Mouse (Mus musculus): ENCODE data around the gene Ccdc6. TPM values are rescaled to one million over a fixed set of nuclear protein-coding genes. Genes with fewer than 3 reads are reported as not detected.

The Ccdc6 gene
- polyA plus RNA-seq, 1 experiment from 2014 or later: 5.8 TPM

- no peaks in the 10 kb centered on the region for H3K36me3 ChIP-seq (ENCODE audit: control insufficient read depth, insufficient read depth)
- no peak overlapping the region for H3K9ac ChIP-seq (ENCODE audit: low read depth, low read length)
- no peak for ATAC-seq (ENCODE audit: low read depth)
- H3K27me3 ChIP-seq (ENCODE audit: control insufficient read depth, insufficient read depth, low read depth, low read length): no peaks in the 10 kb centered on the region
- H3K27ac ChIP-seq (ENCODE audit: low read length): no peak overlapping the region
- WGBS (ENCODE audit: insufficient replicate concordance): 52% methylated on average over 8 of the region's 8 CpGs
- no peaks in the 10 kb centered on the region for H3K9me3 ChIP-seq (replicated peaks; ENCODE audit: control insufficient read depth, low read length)
- no peaks in the 10 kb centered on the region for H3K4me1 ChIP-seq (ENCODE audit: control insufficient read depth, low read depth, low read length)
- no peak overlapping the region for H3K4me2 ChIP-seq (ENCODE audit: low read depth, low read length)
- H3K4me3 ChIP-seq (ENCODE audit: low read depth, low read length): no peak overlapping the region
Measured at GRCm38 (mm10) chr10:70066497-70067168, 30.3 kb upstream of the Ccdc6 start.

DNA sequence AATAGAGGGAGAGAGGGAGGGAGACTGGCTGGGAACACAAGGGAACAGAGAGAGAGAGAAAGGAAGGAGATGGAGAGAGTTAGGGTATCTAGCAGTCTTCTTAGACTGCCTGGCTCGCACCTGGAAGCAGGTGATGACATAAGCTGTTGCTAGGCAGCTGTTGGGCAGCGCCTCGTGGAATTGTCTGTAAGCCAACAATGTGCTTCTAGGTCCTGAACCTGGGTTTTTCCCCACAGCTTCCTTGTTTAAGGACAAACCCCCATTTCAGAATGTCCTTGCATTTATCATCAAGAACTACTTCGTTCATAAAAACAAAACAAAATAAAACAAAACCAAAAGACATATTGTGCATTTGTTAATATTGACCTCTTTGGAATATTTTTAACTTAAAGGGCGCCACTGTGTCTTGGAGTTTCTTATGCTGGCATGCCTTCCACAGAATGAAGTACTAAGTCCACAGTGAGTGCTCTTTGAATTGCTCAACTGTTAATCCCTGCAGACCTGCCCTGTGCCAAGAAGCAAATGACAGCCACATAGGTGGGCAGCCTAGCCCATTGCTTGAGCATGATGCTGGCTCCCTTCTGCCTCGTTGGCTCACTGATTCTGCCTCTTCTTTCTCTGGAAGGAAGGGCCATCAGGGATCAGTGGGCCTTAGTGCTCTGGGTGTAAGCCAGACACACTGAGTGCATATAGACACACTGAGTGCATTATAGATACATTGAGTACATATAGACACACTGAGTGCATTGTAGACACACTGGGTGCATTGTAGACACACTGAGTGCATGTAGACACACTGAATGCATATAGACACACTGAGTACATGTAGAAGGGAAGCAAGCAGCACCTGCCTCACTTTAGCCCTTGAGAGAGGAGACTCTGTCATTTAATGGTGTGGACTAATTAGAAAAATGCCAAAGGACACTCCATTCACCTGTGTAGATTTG is 29.5 kb upstream of the Ccdc6 start:
- H3K9me3 ChIP-seq (replicated peaks; ENCODE audit: control insufficient read depth, low read length): no peaks in the 10 kb centered on the region
- no peak overlapping the region for H3K27ac ChIP-seq (ENCODE audit: low read length)
- ATAC-seq (ENCODE audit: low read depth): no peak
- H3K4me1 ChIP-seq (ENCODE audit: control insufficient read depth, low read depth, low read length): no peaks in the 10 kb centered on the region
- no peak overlapping the region for H3K4me3 ChIP-seq (ENCODE audit: low read depth, low read length)
- no peaks in the 10 kb centered on the region for H3K36me3 ChIP-seq (ENCODE audit: control insufficient read depth, insufficient read depth)
- WGBS (ENCODE audit: insufficient replicate concordance): 49% methylated on average over 6 of the region's 6 CpGs
- no peak overlapping the region for H3K4me2 ChIP-seq (ENCODE audit: low read depth, low read length)
- no peak overlapping the region for H3K9ac ChIP-seq (ENCODE audit: low read depth, low read length)
- no peaks in the 10 kb centered on the region for H3K27me3 ChIP-seq (ENCODE audit: control insufficient read depth, insufficient read depth, low read depth, low read length)

DNA sequence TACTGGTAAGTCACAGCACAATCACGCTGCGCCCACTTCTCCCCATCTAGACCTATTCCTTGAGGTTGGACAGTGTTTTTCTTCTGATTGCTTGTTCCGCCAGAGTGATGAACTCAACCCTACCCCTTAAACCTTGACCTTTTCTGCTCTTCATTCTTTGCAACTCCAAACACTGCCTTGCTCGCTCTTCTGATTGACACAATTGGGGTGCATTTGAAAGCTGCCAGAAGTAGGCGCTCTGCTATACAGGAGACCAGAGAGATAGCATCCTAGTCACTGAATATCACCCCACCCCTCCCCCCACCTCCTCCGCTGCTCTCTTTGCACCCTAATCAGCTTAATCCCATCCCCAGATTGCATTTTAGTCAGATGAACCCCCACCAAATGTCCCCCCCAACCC is 27.6 kb upstream of the Ccdc6 start:
- H3K4me1 ChIP-seq (ENCODE audit: control insufficient read depth, low read depth, low read length): no peaks in the 10 kb centered on the region
- H3K27ac ChIP-seq (ENCODE audit: low read length): no peak overlapping the region
- no peaks in the 10 kb centered on the region for H3K27me3 ChIP-seq (ENCODE audit: control insufficient read depth, insufficient read depth, low read depth, low read length)
- no peaks in the 10 kb centered on the region for H3K9me3 ChIP-seq (replicated peaks; ENCODE audit: control insufficient read depth, low read length)
- H3K4me2 ChIP-seq (ENCODE audit: low read depth, low read length): no peak overlapping the region
- ATAC-seq (ENCODE audit: low read depth): no peak
- WGBS (ENCODE audit: insufficient replicate concordance): 46% methylated on average over 6 of the region's 6 CpGs
- H3K36me3 ChIP-seq (ENCODE audit: control insufficient read depth, insufficient read depth): no peaks in the 10 kb centered on the region
- no peak overlapping the region for H3K4me3 ChIP-seq (ENCODE audit: low read depth, low read length)
- H3K9ac ChIP-seq (ENCODE audit: low read depth, low read length): no peak overlapping the region

DNA sequence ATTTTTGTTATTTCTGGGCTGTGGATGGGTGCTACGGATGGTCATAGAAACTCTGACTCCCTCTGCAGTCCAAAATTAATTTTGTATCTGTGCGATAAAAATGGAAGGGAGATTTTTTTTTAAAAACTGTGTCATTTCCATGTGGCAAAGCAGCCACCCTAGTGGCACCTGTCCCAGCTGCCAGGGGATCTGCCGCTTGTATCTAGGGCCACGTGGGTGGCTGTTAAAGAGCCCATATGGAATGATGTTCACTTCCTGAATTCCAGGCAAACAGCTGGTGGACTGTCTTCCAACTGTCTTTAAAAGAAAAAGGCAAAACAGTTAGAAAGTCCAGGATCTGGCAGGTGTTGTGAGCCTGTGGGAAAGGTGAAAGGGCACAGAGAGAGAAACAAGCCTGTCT is 25.6 kb upstream of the Ccdc6 start:
- ATAC-seq (ENCODE audit: low read depth): no peak
- H3K27me3 ChIP-seq (ENCODE audit: control insufficient read depth, insufficient read depth, low read depth, low read length): no peaks in the 10 kb centered on the region
- no peaks in the 10 kb centered on the region for H3K9me3 ChIP-seq (replicated peaks; ENCODE audit: control insufficient read depth, low read length)
- H3K9ac ChIP-seq (ENCODE audit: low read depth, low read length): no peak overlapping the region
- no peaks in the 10 kb centered on the region for H3K4me1 ChIP-seq (ENCODE audit: control insufficient read depth, low read depth, low read length)
- no peak overlapping the region for H3K4me3 ChIP-seq (ENCODE audit: low read depth, low read length)
- H3K36me3 ChIP-seq (ENCODE audit: control insufficient read depth, insufficient read depth): no peaks in the 10 kb centered on the region
- H3K4me2 ChIP-seq (ENCODE audit: low read depth, low read length): no peak overlapping the region
- whole genome bisulfite sequencing (ENCODE audit: insufficient replicate concordance): 69% methylated on average over 4 of the region's 4 CpGs
- no peak overlapping the region for H3K27ac ChIP-seq (ENCODE audit: low read length)

- H3K4me2 ChIP-seq (ENCODE audit: low read depth, low read length): no peak overlapping the region
- no peaks in the 10 kb centered on the region for H3K9me3 ChIP-seq (replicated peaks; ENCODE audit: control insufficient read depth, low read length)
- no peak overlapping the region for H3K9ac ChIP-seq (ENCODE audit: low read depth, low read length)
- no peaks in the 10 kb centered on the region for H3K27me3 ChIP-seq (ENCODE audit: control insufficient read depth, insufficient read depth, low read depth, low read length)
- no peak overlapping the region for H3K4me3 ChIP-seq (ENCODE audit: low read depth, low read length)
- WGBS (ENCODE audit: insufficient replicate concordance): 38% methylated on average over 4 of the region's 4 CpGs
- ATAC-seq (ENCODE audit: low read depth): no peak
- no peaks in the 10 kb centered on the region for H3K36me3 ChIP-seq (ENCODE audit: control insufficient read depth, insufficient read depth)
- H3K27ac ChIP-seq (ENCODE audit: low read length): no peak overlapping the region
- no peaks in the 10 kb centered on the region for H3K4me1 ChIP-seq (ENCODE audit: control insufficient read depth, low read depth, low read length)
Measured at GRCm38 (mm10) chr10:70077452-70077851, 19.5 kb upstream of the Ccdc6 start.

GRCm38 (mm10) chr10:70080908-70081307 is 16.0 kb upstream of the Ccdc6 start:
- Histone ChIP-seq H3K9ac (ENCODE audit: low read depth, low read length) (no peak overlapping the region), H3K4me3 (ENCODE audit: low read depth, low read length) (no peak overlapping the region), H3K4me1 (ENCODE audit: control insufficient read depth, low read depth, low read length) (no peaks in the 10 kb centered on the region), H3K9me3 (replicated peaks; ENCODE audit: control insufficient read depth, low read length) (no peaks in the 10 kb centered on the region), H3K36me3 (ENCODE audit: control insufficient read depth, insufficient read depth) (no peaks in the 10 kb centered on the region), H3K4me2 (ENCODE audit: low read depth, low read length) (no peak overlapping the region), H3K27ac (ENCODE audit: low read length) (no peak overlapping the region), H3K27me3 (ENCODE audit: control insufficient read depth, insufficient read depth, low read depth, low read length) (no peaks in the 10 kb centered on the region)
- no peak for ATAC-seq (ENCODE audit: low read depth)
- 47% methylated on average over 8 of the region's 8 CpGs for WGBS (ENCODE audit: insufficient replicate concordance)

GRCm38 (mm10) chr10:70081564-70082175 is 15.3 kb upstream of the Ccdc6 start:
- Histone ChIP-seq H3K9ac (ENCODE audit: low read depth, low read length) (no peak overlapping the region), H3K36me3 (ENCODE audit: control insufficient read depth, insufficient read depth) (no peaks in the 10 kb centered on the region), H3K27me3 (ENCODE audit: control insufficient read depth, insufficient read depth, low read depth, low read length) (no peaks in the 10 kb centered on the region), H3K4me1 (ENCODE audit: control insufficient read depth, low read depth, low read length) (no peaks in the 10 kb centered on the region), H3K27ac (ENCODE audit: low read length) (no peak overlapping the region), H3K9me3 (replicated peaks; ENCODE audit: control insufficient read depth, low read length) (no peaks in the 10 kb centered on the region), H3K4me2 (ENCODE audit: low read depth, low read length) (no peak overlapping the region), H3K4me3 (ENCODE audit: low read depth, low read length) (no peak overlapping the region)
- 60% methylated on average over 19 of the region's 19 CpGs for WGBS (ENCODE audit: insufficient replicate concordance)
- no peak for ATAC-seq (ENCODE audit: low read depth)

DNA sequence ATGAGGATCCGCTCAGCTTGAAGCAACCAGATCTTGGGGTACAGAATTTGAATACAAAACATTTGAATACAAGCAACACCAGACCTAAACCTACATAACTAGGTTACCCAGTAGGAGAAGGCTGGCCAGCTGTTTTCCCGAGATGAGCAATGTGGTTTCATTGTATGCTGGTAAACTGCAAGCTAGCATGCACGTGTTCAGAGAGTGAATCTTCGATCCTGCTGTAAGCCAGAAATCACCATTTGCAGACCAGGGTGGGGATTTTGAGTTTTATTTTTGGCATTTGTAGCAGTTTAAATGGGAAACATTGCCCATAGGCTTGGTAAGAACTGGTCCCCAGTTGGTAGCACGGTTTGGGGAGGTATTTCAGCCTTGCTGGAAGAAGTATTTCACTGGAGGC is 13.7 kb upstream of the Ccdc6 start:
- no peaks in the 10 kb centered on the region for H3K4me1 ChIP-seq (ENCODE audit: control insufficient read depth, low read depth, low read length)
- H3K27me3 ChIP-seq (ENCODE audit: control insufficient read depth, insufficient read depth, low read depth, low read length): no peaks in the 10 kb centered on the region
- H3K9me3 ChIP-seq (replicated peaks; ENCODE audit: control insufficient read depth, low read length): 0 out of 2 replicates have a peak, but pooled peaks cover 4% of the 10 kb centered on the region
- ATAC-seq (ENCODE audit: low read depth): no peak
- H3K36me3 ChIP-seq (ENCODE audit: control insufficient read depth, insufficient read depth): no peaks in the 10 kb centered on the region
- H3K27ac ChIP-seq (ENCODE audit: low read length): no peak overlapping the region
- no peak overlapping the region for H3K4me2 ChIP-seq (ENCODE audit: low read depth, low read length)
- H3K4me3 ChIP-seq (ENCODE audit: low read depth, low read length): no peak overlapping the region
- WGBS (ENCODE audit: insufficient replicate concordance): 64% methylated on average over 5 of the region's 5 CpGs
- H3K9ac ChIP-seq (ENCODE audit: low read depth, low read length): no peak overlapping the region

Data from liver, embryonic 16.5 days (tissue).